Mouse (Mus musculus) c-Kit-positive CD71-positive TER-119-negative erythroid progenitor cells, embryonic 14.5 days (primary cell): ENCODE results near the gene Ormdl2.
"Not testable (repeated sequence)": the region's sequence is repeated elsewhere in the genome, so short reads cannot be mapped to it uniquely, and the experiment has no call there.

Experiments used
- DNase-seq: peaks from one replicate; pipeline ENCODE4 v3.0.0-alpha.2; 2013; ENCODE audit warnings: low read depth

The Ormdl2 gene

GRCm38 (mm10) chr10:128821358-128822056, at the start of gene Ormdl2:
Ormdl2 (minus strand) TSS chr10:128821645.
- DNase-seq: peak; percentile 100

GRCm38 (mm10) chr10:128870341-128870740, 48.9 kb upstream of the Ormdl2 start:
- DNase-seq: no peak

- DNase-seq: no peak
Measured at GRCm38 (mm10) chr10:128866518-128866917, 45.1 kb upstream of the Ormdl2 start.

GRCm38 (mm10) chr10:128866042-128866441, 44.6 kb upstream of the Ormdl2 start:
- DNase-seq: no peak

GRCm38 (mm10) chr10:128861176-128861575, 39.7 kb upstream of the Ormdl2 start:
- no peak for DNase-seq

- no peak for DNase-seq
Measured at GRCm38 (mm10) chr10:128850339-128850738, 28.9 kb upstream of the Ormdl2 start.

GRCm38 (mm10) chr10:128848426-128848825, 27.0 kb upstream of the Ormdl2 start:
- no peak for DNase-seq

GRCm38 (mm10) chr10:128846664-128847063, 25.2 kb upstream of the Ormdl2 start:
- DNase-seq: no peak

GRCm38 (mm10) chr10:128845516-128845915, 24.1 kb upstream of the Ormdl2 start:
- DNase-seq: no peak

- DNase-seq: no peak
Measured at GRCm38 (mm10) chr10:128843260-128843659, 21.8 kb upstream of the Ormdl2 start.

- no peak for DNase-seq
Measured at GRCm38 (mm10) chr10:128840612-128841011, 19.2 kb upstream of the Ormdl2 start.

GRCm38 (mm10) chr10:128839434-128839833, 18.0 kb upstream of the Ormdl2 start:
- DNase-seq: no peak

GRCm38 (mm10) chr10:128837400-128837799, 16.0 kb upstream of the Ormdl2 start:
- no peak for DNase-seq

GRCm38 (mm10) chr10:128823821-128824220, 2.4 kb upstream of the Ormdl2 start:
- DNase-seq: no peak

- DNase-seq: not testable (repeated sequence)
Measured at GRCm38 (mm10) chr10:128823087-128823486, 1.6 kb upstream of the Ormdl2 start.

- DNase-seq: no peak
Measured at GRCm38 (mm10) chr10:128822135-128822534, 690 bp upstream of the Ormdl2 start.

- DNase-seq: no peak
Measured at GRCm38 (mm10) chr10:128820217-128820616, 1.2 kb downstream of the Ormdl2 start.

GRCm38 (mm10) chr10:128817033-128817432, 4.4 kb downstream of the Ormdl2 start, which contains the start of gene Sarnp:
Sarnp (plus strand) TSS chr10:128817333.
- DNase-seq: no peak

GRCm38 (mm10) chr10:128807018-128807417, 14.4 kb downstream of the Ormdl2 start:
- DNase-seq: no peak

GRCm38 (mm10) chr10:128806086-128806485, 15.4 kb downstream of the Ormdl2 start:
- DNase-seq: no peak

GRCm38 (mm10) chr10:128805092-128806000, 16.1 kb downstream of the Ormdl2 start:
- DNase-seq: peak; percentile 98

- peak; percentile 34 for DNase-seq
Measured at GRCm38 (mm10) chr10:128804271-128805091, 17.0 kb downstream of the Ormdl2 start, which contains the start of gene Tmem198b. Tmem198b (minus strand) TSS chr10:128804370.
